Mouse (Mus musculus) limb, embryonic 15.5 days (tissue): ENCODE data around the gene Man1a2. TPM values are rescaled to one million over a fixed set of nuclear protein-coding genes. Genes with fewer than 3 reads are reported as not detected.
A peak's percentile ranks its signal among the peaks of the same experiment; 100 is the strongest.

Source experiments
- ATAC-seq: fragments of 200-750 bp; cut with Nextera tagmentation; 2 replicates; pipeline ENCODE4 v1.8.0; 2017; ENCODE audit warnings: low read depth, moderate TSS enrichment; ENCODE audit not compliant: insufficient number of reproducible peaks, low FRiP score, low TSS enrichment
- H3K27ac ChIP-seq: fragments of 300-500 bp; sonication (generic); 2 replicates; pipeline ENCODE4 v1.5.1; 2015; ENCODE audit warnings: moderate library complexity, mild to moderate bottlenecking, inconsistent platforms
- H3K27me3 ChIP-seq: fragments of 300-500 bp; sonication (generic); 2 replicates; pipeline ENCODE4 v1.6.1; 2015; ENCODE audit warnings: inconsistent platforms
- H3K36me3 ChIP-seq: fragments of 300-500 bp; sonication (generic); 2 replicates; pipeline ENCODE4 v1.6.1; 2015; ENCODE audit warnings: inconsistent platforms
- H3K4me1 ChIP-seq: fragments of 300-500 bp; sonication (generic); 2 replicates; pipeline ENCODE4 v1.6.1; 2015; ENCODE audit warnings: inconsistent platforms
- H3K4me2 ChIP-seq: fragments of 300-500 bp; sonication (generic); 2 replicates; pipeline ENCODE4 v1.6.1; 2015; ENCODE audit warnings: mild to moderate bottlenecking, inconsistent platforms
- H3K4me3 ChIP-seq: fragments of 300-500 bp; sonication (generic); 2 replicates; pipeline ENCODE4 v1.5.1; 2015; ENCODE audit warnings: mild to moderate bottlenecking, inconsistent platforms
- H3K9ac ChIP-seq: fragments of 300-500 bp; sonication (generic); 2 replicates; pipeline ENCODE4 v1.6.1; 2015; ENCODE audit warnings: inconsistent platforms
- H3K9me3 ChIP-seq: fragments of 300-500 bp; sonication (generic); 2 replicates; pipeline ENCODE4 v1.6.1; 2016; ENCODE audit warnings: inconsistent platforms
- WGBS: fragments of 180-500 bp; shearing (Covaris S2); methylation state at CpG from one replicate; pipeline ENCODE4 v1.1.7; 2015; 5-methylcytosine and 5-hydroxymethylcytosine counted together
- polyA plus RNA-seq: library from polyadenylated mRNA; unstranded; fragments of >200 nt; fragmentation: Nextera tagmentation; extraction: Ambion mirVana; gene quantifications from 2 replicates; pipeline ENCODE4 v1.2.1, GENCODE M21; 2015

Gene Man1a2
- polyA plus RNA-seq = 70.7 and 78.8 TPM in 2 replicates

DNA sequence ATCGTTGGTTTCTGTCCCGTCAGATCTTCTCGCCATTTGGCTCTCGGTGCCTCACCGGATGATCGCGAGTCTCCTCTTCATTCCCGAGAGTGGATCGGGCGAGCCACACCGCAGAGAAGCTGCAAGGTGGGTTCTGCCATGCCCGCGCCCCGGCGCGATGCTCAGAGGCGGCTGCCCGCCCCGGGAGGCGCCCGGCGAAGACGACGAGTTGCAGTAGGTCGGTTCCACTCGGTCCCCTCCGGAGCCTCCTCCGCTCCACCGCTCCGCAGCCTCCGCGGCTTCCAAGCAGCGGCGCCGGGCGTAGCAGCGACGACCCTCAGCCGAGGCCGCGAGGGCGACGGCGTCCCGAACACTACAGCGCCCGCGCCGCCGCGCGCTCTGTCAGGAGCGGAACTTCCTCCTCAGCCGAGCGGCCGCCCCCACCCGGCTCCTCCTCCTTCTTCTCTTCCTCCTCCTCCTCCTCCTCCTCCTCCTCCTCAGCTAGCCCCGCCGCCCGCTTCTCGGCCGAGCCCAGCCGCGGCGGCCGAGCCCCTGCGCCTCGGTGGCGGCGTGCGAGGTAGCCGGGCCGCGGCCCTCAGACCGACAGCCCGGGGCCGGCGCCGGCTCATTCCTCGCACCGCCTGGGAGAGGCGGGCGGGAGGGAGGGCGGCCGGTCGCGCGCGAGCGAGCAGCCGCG, at the start of gene Man1a2:
Gene Man1a2, minus strand, starts transcription at position 417 of the 676 bp plus-strand sequence.
- peak within 1 kb of the TSS; percentile 84 for H3K9ac ChIP-seq
- ATAC-seq = peak; percentile 90

DNA sequence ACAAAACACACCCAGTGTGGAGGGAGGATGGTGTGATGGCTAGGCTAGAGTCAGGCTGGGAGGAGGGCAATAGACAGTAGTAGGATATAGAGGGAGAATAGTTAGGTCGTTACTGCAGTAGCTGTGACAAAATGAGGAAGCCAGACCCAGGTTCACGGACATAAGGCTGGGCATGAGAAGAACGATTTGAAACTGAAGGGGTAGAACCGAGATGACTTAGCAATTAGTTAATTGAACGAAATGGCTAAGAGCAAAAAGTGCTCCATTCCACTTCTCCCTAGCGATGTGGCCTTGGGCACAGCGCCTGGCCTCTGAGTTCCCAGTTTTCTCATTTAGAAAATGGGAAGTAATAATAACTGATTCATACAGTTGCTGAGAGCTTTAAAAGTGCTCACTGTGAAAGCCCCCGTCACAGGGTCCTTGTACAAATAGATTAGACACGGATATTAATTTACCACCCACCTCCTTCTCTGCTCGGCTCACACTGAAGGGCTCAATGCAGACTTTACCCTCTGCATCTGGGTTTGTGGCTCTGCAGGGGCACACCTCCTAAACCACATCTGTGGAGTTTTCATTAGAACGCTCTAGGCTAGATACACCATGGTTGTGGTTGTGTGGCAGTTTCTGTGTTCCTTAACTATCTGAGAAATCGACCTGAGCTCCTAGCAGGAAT, 49.3 kb upstream of the Man1a2 start:
- H3K27ac ChIP-seq = no peak overlapping the region
- no peaks in the 10 kb centered on the region for H3K36me3 ChIP-seq
- no peaks in the 10 kb centered on the region for H3K9me3 ChIP-seq
- peaks cover 6% of the 10 kb centered on the region; the same call in 1 of the 2 replicates for H3K4me1 ChIP-seq
- ATAC-seq = no peak
- H3K4me2 ChIP-seq = no peak overlapping the region
- no peaks in the 10 kb centered on the region for H3K27me3 ChIP-seq
- 53% methylated on average over 12 of the region's 12 CpGs for WGBS
- H3K4me3 ChIP-seq = no peak overlapping the region
- no peak overlapping the region for H3K9ac ChIP-seq

More for the DNA sequence above, at the start of gene Man1a2:
- Histone ChIP-seq H3K9me3 (no peaks in the 10 kb centered on the region), H3K4me3 (peak within 1 kb of the TSS; percentile 86), H3K4me2 (peak within 1 kb of the TSS; percentile 77), H3K36me3 (no peaks in the 10 kb centered on the region), H3K4me1 (peaks cover 17% of the 10 kb centered on the region), H3K27ac (peak within 1 kb of the TSS; percentile 96), H3K27me3 (no peaks in the 10 kb centered on the region)
- under 1% methylated on average over 88 of the region's 92 CpGs for WGBS

DNA sequence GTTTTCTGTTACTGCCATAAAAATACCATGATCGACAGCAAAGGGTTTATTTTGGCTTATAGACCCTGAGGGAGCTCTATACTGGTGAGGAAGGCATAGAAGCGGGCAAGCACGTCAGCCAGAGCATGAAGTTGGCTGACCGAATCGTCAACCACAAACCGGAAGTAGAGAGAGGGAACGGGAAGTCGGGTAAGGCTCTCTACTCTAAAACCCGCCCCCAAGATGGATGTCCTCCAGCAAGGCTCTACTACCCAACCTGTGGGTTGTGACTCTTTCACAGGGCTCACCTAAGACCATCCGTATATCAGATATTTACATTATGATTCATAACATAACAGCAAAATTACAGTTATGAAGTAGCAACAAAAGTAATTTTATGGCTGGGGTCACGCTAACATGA, 46.6 kb upstream of the Man1a2 start:
- Histone ChIP-seq H3K4me1 (peaks cover 6% of the 10 kb centered on the region; the same call in 1 of the 2 replicates), H3K9me3 (no peaks in the 10 kb centered on the region), H3K4me2 (no peak overlapping the region), H3K36me3 (no peaks in the 10 kb centered on the region), H3K4me3 (no peak overlapping the region), H3K9ac (no peak overlapping the region), H3K27me3 (no peaks in the 10 kb centered on the region), H3K27ac (no peak overlapping the region)
- no peak for ATAC-seq
- 91% methylated on average over 11 of the region's 11 CpGs for WGBS

DNA sequence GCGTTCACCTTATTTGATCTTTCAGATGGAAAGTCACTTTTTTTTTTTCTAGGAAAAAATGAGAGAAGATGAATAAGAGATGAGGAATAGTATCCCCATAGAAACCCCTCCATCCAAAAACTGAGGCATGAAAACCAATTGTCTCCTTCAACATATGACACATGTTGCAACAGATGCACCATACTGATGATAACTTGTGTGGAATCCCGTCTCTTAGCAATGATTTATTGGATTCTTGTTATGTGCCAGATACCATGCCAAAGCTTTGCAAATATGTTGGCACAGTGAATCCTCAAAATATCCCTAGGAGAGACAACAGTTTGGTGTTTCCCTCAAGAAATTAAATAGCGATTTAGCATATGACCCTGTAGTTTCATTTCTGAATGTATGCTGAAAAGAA, 46.0 kb upstream of the Man1a2 start:
- H3K4me2 ChIP-seq = no peak overlapping the region
- H3K9ac ChIP-seq = no peak overlapping the region
- H3K27ac ChIP-seq = no peak overlapping the region
- no peak overlapping the region for H3K4me3 ChIP-seq
- H3K9me3 ChIP-seq = no peaks in the 10 kb centered on the region
- no peaks in the 10 kb centered on the region for H3K27me3 ChIP-seq
- no peaks in the 10 kb centered on the region for H3K36me3 ChIP-seq
- H3K4me1 ChIP-seq = peaks cover 6% of the 10 kb centered on the region; the same call in 1 of the 2 replicates
- 83% methylated on average over 3 of the region's 3 CpGs for WGBS
- no peak for ATAC-seq

DNA sequence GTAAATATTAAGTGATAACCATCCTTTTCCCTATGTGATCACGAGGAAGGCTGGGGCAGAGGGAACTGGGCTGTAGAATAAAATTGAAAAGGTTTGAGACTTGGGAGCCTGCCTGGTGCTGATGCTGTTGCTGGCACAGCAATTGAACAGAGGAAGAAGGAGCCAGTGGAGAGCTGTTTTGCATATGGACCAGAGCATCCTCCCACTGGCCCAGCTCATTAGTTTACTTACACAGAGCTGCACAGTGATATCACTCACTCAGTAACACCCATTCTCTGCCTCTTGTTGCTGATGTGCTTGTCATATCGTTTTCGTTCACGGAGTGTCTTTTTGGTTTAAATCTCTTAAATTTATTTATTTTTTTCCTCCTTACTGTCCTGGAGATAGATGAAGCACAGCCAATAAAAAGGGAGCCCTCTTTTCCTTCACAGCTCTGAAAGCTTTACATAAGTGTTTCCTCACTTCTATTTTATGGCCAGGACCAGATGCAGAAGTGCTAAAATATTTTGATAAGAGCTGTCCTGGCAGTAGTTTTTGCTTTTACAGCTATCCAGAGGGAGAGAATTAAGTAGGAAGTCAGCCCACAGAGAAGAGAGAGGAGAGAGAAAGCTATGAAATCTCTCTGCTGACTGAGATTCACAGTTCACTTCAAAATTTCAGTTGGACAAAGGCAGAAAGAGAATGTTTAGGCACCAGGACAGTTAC, 42.9 kb upstream of the Man1a2 start:
- WGBS = 76% methylated on average over 4 of the region's 4 CpGs
- no peak overlapping the region for H3K4me2 ChIP-seq
- H3K9me3 ChIP-seq = no peaks in the 10 kb centered on the region
- no peak overlapping the region for H3K27ac ChIP-seq
- H3K4me3 ChIP-seq = no peak overlapping the region
- no peaks in the 10 kb centered on the region for H3K4me1 ChIP-seq
- ATAC-seq = no peak
- no peak overlapping the region for H3K9ac ChIP-seq
- H3K27me3 ChIP-seq = no peaks in the 10 kb centered on the region
- no peaks in the 10 kb centered on the region for H3K36me3 ChIP-seq

DNA sequence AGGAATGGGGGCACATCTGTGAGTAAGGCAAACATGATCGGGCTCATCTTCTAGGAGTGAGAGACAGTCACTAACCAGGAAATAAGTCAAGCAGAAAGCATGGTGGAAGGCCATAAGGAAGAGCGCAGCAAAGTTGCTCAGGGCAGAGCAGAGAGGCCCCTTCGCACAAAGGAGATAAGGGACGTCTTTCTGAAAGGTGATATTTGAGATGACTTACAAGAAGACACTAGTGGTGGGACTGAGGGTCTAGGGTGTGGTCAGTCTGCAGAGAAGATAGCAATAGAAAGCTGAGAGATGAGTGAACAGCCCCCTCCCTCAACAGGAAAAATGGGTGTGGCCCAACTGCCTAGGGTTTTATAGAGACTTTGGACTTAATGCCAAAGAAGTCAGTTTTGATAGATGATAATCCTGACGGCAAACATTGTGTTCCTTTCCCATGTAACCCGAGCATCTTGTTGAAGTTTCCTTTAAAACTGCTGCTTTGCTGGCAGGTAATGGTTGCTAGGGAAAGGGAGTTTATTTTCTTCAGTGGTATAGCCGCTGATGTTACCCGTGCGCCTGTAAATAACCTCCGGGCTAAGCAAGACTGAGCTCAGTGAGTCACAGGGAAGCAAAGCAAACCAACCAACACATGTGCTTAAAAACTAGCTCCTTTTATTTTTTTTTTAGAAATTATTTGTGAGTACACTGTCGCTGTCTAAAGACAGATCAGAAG, 40.8 kb upstream of the Man1a2 start:
- Histone ChIP-seq H3K9me3 (no peaks in the 10 kb centered on the region), H3K4me3 (no peak overlapping the region), H3K27me3 (no peaks in the 10 kb centered on the region), H3K4me1 (no peaks in the 10 kb centered on the region), H3K27ac (no peak overlapping the region), H3K4me2 (no peak overlapping the region), H3K9ac (no peak overlapping the region), H3K36me3 (no peaks in the 10 kb centered on the region)
- ATAC-seq = no peak
- WGBS = 76% methylated on average over 11 of the region's 11 CpGs

DNA sequence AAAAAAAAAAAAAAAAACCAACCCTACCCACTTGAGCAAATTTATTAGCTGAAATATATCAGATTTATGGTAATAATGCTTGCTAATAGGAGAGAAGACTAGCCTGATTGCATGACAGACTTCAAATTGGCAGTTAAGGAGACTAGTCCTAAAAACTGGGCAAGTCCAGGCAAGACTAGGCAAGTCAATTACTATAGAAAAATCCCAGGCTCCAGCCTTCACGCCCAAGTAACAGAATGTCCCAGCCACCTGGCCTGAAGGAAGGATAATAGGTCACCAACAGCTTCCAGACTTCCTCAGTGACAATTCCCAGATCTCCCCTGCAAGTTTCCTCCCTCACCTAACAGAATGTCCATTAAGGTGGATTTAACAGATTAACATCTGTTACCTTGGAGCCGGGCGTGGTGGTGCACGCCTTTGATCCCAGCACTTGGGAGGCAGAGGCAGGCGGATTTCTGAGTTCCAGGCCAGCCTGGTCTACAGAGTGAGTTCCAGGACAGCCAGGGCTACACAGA, 35.5 kb upstream of the Man1a2 start:
- 82% methylated on average over 5 of the region's 5 CpGs for WGBS
- no peaks in the 10 kb centered on the region for H3K27me3 ChIP-seq
- H3K9ac ChIP-seq = no peak overlapping the region
- no peaks in the 10 kb centered on the region for H3K4me1 ChIP-seq
- no peaks in the 10 kb centered on the region for H3K36me3 ChIP-seq
- no peak overlapping the region for H3K4me2 ChIP-seq
- H3K9me3 ChIP-seq = no peaks in the 10 kb centered on the region
- H3K4me3 ChIP-seq = no peak overlapping the region
- no peak overlapping the region for H3K27ac ChIP-seq
- ATAC-seq = no peak

DNA sequence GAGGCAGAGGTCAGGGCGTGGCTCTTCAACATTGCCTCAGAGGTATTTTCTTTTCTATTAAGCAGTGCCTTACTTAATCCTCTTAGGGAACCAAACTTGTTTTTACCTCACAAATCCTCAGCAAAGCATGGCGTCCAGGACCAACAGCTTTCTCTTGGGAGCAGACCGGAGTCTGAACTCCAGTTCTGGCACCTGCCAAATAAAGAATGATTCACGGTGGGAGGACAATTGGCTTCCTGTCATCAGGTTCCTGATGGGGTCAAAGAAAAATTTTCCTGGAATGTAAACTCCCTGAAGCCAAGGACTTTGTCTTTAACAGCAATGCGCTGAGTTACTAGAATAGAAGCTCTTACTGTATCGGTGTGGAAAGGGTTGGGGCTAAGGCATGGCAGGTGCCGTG, 30.9 kb upstream of the Man1a2 start:
- H3K4me3 ChIP-seq = no peak overlapping the region
- peaks cover 7% of the 10 kb centered on the region; the same call in 1 of the 2 replicates for H3K4me1 ChIP-seq
- no peaks in the 10 kb centered on the region for H3K36me3 ChIP-seq
- H3K27me3 ChIP-seq = no peaks in the 10 kb centered on the region
- no peak overlapping the region for H3K9ac ChIP-seq
- H3K9me3 ChIP-seq = no peaks in the 10 kb centered on the region
- H3K27ac ChIP-seq = no peak overlapping the region
- WGBS = 64% methylated on average over 7 of the region's 7 CpGs
- no peak for ATAC-seq
- no peak overlapping the region for H3K4me2 ChIP-seq

DNA sequence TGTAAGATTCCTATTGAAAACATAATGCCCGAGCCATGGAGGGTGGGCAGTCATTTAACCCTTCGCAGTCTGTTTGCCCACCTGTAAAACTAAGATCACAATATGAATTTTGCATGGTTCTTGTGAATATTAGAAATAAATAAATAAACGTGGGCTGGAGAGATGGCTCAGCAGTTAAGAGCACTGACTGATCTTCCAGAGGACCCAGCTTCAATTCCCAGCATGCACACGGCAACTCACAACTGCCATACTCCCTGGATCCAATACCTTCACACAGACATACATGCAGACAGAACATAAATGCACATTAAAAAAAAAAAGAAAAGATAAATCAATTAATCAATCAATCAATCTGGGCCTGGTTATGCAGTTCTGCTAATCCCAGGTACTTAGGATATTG, 30.1 kb upstream of the Man1a2 start:
- Histone ChIP-seq H3K4me3 (no peak overlapping the region), H3K9ac (no peak overlapping the region), H3K4me2 (no peak overlapping the region), H3K27me3 (no peaks in the 10 kb centered on the region), H3K9me3 (no peaks in the 10 kb centered on the region), H3K4me1 (peaks cover 7% of the 10 kb centered on the region; the same call in 1 of the 2 replicates), H3K36me3 (no peaks in the 10 kb centered on the region), H3K27ac (no peak overlapping the region)
- ATAC-seq = no peak
- WGBS = 73% methylated on average over 4 of the region's 4 CpGs

DNA sequence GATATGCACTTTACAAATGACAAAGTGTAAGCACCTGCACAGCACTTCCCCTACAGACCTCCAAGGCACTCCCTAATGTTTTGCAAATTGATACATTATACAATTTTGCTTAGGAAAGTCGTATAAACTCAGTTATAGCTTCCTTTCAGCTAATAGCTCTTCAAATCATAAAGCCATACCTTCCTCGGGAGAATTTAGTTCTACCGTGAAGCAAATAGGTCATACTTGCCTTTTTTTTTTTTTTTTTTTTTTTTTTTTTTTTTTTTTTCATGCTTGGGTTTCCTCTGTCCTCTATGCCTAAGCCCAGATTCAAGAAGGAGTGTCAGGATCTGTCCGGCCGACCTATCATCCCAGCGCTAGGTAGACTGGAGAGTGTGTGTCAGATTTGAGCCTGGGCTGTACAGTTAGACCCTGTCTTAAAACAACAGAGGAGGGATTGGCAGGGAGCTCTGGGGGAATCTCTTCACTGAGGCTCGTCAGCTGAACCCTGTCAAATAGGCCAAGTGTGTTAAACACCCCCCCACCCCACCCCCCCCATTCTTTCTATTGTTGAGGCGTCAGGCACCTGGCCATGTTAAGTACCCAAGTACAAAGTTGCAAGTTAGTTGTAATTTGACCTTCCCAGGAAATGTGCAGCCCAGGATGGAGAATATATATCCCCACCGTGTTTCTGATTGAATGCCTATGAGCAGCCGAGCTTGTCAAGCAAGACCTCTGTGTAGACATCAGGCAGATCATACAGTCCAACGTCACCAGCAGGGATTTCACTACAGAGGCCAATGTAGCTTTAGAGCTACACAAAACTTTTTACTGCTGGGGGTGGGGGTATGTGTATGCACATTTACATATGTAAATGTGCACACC, 28.1 kb upstream of the Man1a2 start:
- H3K4me2 ChIP-seq = no peak overlapping the region
- no peaks in the 10 kb centered on the region for H3K9me3 ChIP-seq
- no peak overlapping the region for H3K27ac ChIP-seq
- H3K36me3 ChIP-seq = no peaks in the 10 kb centered on the region
- no peak overlapping the region for H3K9ac ChIP-seq
- H3K27me3 ChIP-seq = no peaks in the 10 kb centered on the region
- WGBS = 37% methylated on average over 11 of the region's 11 CpGs
- no peak overlapping the region for H3K4me3 ChIP-seq
- H3K4me1 ChIP-seq = peaks cover 7% of the 10 kb centered on the region; the same call in 1 of the 2 replicates
- no peak for ATAC-seq

DNA sequence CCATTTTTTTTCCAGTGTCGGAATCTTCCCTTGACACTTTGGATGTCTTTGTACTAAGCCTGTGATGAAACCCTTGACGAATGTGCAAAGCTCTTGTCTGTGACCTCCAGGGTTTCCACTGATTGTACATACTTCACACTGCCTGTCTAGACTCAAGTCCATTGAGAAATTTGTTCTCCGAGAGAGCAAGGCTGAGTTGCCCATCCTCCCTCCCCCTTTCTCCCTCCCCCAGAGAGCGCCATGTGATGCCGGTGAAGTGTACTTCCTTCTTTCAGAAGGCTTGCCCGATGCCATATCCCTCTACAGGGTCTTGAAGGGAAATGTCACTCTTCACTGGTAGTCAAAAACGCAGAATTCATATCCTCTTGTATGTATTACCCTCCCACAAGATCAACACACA, 26.8 kb upstream of the Man1a2 start:
- Histone ChIP-seq H3K4me2 (no peak overlapping the region), H3K27me3 (no peaks in the 10 kb centered on the region), H3K9ac (no peak overlapping the region), H3K9me3 (no peaks in the 10 kb centered on the region), H3K4me3 (no peak overlapping the region), H3K36me3 (no peaks in the 10 kb centered on the region), H3K4me1 (peaks cover 7% of the 10 kb centered on the region; the same call in 1 of the 2 replicates), H3K27ac (no peak overlapping the region)
- ATAC-seq = no peak
- 65% methylated on average over 7 of the region's 7 CpGs for WGBS
